ENCODE assay signal across 19 mouse cellular contexts in the genomic region with DNA sequence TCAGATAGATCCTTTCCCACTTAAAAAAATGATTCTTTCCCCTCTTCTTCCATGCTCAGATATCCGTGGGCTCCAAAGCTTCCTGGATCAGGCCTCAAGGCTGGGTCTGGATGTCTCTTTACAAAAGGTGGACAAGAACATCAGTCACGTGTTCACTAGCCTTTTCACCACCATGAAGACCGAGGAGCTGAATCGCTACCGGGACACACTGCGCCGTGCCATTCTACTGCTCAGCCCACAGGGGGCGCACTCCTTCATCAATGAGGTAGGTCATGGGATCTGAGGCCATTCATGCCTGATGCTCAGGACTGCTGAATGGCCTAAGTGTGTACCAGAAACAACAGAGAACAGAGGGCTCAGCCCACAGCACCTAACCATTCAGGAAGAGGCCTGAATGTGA.
DNase-seq lines count a peak whose midpoint lies in the region; ATAC-seq and TF ChIP-seq lines count a peak whose summit lies in the region.
"Had no signal": no experiment of that assay in that cellular context is flagged by ENCODE, and none has a peak within 500 bp of the region (broad histone marks: within the 10 kb centered on the region; RNA-seq: fewer than 3 reads in every experiment).

No protein-coding gene starts in this region.

- H3K9me3 ChIP-seq in hindbrain, postnatal 0 days (ENCODE audit: low read length): no peaks in the 10 kb centered on the region
- 0 out of 2 replicates have a peak, but pooled peaks cover 3% of the 10 kb centered on the region for H3K9me3 ChIP-seq in hindbrain, embryonic 14.5 days (ENCODE audit: control insufficient read depth, low read length)
- H3K9me3 ChIP-seq in liver, postnatal 0 days (ENCODE audit: low read length): no peaks in the 10 kb centered on the region
- no peaks in the 10 kb centered on the region for H3K9me3 ChIP-seq in liver, embryonic 12.5 days (replicated peaks)
- H3K9me3 ChIP-seq in ES-Bruce4 (replicated peaks; ENCODE audit: control insufficient read depth, insufficient read depth, low read length, poor library complexity, severe bottlenecking): no peaks in the 10 kb centered on the region
- H3K9me3 ChIP-seq in midbrain, embryonic 13.5 days: no peaks in the 10 kb centered on the region
- H3K9me3 ChIP-seq: forebrain, embryonic 13.5 days; hindbrain, embryonic 10.5 days; limb, embryonic 15.5 days; neural tube, embryonic 13.5 days had no signal

- peak; percentile 34; the same call in 1 of the 2 replicates for TF ChIP-seq CTCF in hindbrain, postnatal 0 days (IDR thresholded peaks at IDR 0.05; ENCODE audit: low read depth)
- peak; percentile 30; the same call in 1 of the 2 replicates for TF ChIP-seq CTCF in liver, postnatal 0 days (IDR thresholded peaks at IDR 0.05; ENCODE audit: low read depth)
- peak; percentile 51 for TF ChIP-seq CTCF in ES-Bruce4 (IDR thresholded peaks at IDR 0.05; ENCODE audit: low read depth, low read length)

- no peak overlapping the region for H3K4me3 ChIP-seq in hindbrain, postnatal 0 days (ENCODE audit: low read length)
- H3K4me3 ChIP-seq in hindbrain, embryonic 14.5 days (replicated peaks; ENCODE audit: low read length): no peak overlapping the region
- H3K4me3 ChIP-seq in liver, postnatal 0 days (ENCODE audit: low read depth, low read length): no peak overlapping the region
- no peak overlapping the region for H3K4me3 ChIP-seq in liver, embryonic 12.5 days
- H3K4me3 ChIP-seq in ES-Bruce4 (ENCODE audit: low read depth, low read length): no peak overlapping the region
- H3K4me3 ChIP-seq in midbrain, embryonic 13.5 days (replicated peaks): no peak overlapping the region
- H3K4me3 ChIP-seq: forebrain, embryonic 13.5 days; hindbrain, embryonic 10.5 days; limb, embryonic 15.5 days; neural tube, embryonic 13.5 days had no signal

- H3K4me1 ChIP-seq in hindbrain, postnatal 0 days (ENCODE audit: insufficient read depth, low read length): no peaks in the 10 kb centered on the region
- no peaks in the 10 kb centered on the region for H3K4me1 ChIP-seq in hindbrain, embryonic 14.5 days (replicated peaks; ENCODE audit: control insufficient read depth, insufficient read depth, low read length)
- H3K4me1 ChIP-seq in liver, postnatal 0 days (ENCODE audit: insufficient read depth): no peaks in the 10 kb centered on the region
- no peaks in the 10 kb centered on the region for H3K4me1 ChIP-seq in liver, embryonic 12.5 days
- no peaks in the 10 kb centered on the region for H3K4me1 ChIP-seq in ES-Bruce4 (ENCODE audit: control insufficient read depth, insufficient read depth, low read length)
- H3K4me1 ChIP-seq in midbrain, embryonic 13.5 days (replicated peaks): no peaks in the 10 kb centered on the region
- H3K4me1 ChIP-seq: hindbrain, embryonic 10.5 days; limb, embryonic 15.5 days had no signal

- H3K36me3 ChIP-seq in hindbrain, postnatal 0 days (ENCODE audit: insufficient read depth, low read length): no peaks in the 10 kb centered on the region
- no peaks in the 10 kb centered on the region for H3K36me3 ChIP-seq in hindbrain, embryonic 14.5 days (replicated peaks; ENCODE audit: control insufficient read depth, insufficient read depth)
- no peaks in the 10 kb centered on the region for H3K36me3 ChIP-seq in liver, postnatal 0 days (replicated peaks; ENCODE audit: insufficient read depth, low read length)
- H3K36me3 ChIP-seq in liver, embryonic 12.5 days: no peaks in the 10 kb centered on the region
- no peaks in the 10 kb centered on the region for H3K36me3 ChIP-seq in ES-Bruce4 (ENCODE audit: control insufficient read depth, insufficient read depth, low read length, poor library complexity, severe bottlenecking)
- H3K36me3 ChIP-seq in midbrain, embryonic 13.5 days: no peaks in the 10 kb centered on the region
- H3K36me3 ChIP-seq: hindbrain, embryonic 10.5 days; limb, embryonic 15.5 days; neural tube, embryonic 13.5 days had no signal

- H3K9ac ChIP-seq in hindbrain, postnatal 0 days (replicated peaks; ENCODE audit: low read length): no peak overlapping the region
- H3K9ac ChIP-seq in hindbrain, embryonic 14.5 days: no peak overlapping the region
- H3K9ac ChIP-seq in liver, postnatal 0 days (replicated peaks): no peak overlapping the region
- H3K9ac ChIP-seq in liver, embryonic 12.5 days: no peak overlapping the region
- H3K9ac ChIP-seq in ES-Bruce4 (ENCODE audit: low read depth, poor library complexity, severe bottlenecking): no peak overlapping the region
- no peak overlapping the region for H3K9ac ChIP-seq in midbrain, embryonic 13.5 days (replicated peaks)
- H3K9ac ChIP-seq: forebrain, embryonic 13.5 days; limb, embryonic 15.5 days; neural tube, embryonic 13.5 days had no signal

- TF ChIP-seq EP300 in liver, postnatal 0 days (IDR thresholded peaks at IDR 0.05; ENCODE audit: low read depth): no peak
- TF ChIP-seq EP300 in ES-Bruce4 (IDR thresholded peaks at IDR 0.05; ENCODE audit: insufficient read depth, low read depth, low read length): no peak

- no peak for TF ChIP-seq POLR2A in ES-Bruce4 (IDR thresholded peaks at IDR 0.05; ENCODE audit: insufficient read depth, low read length)

- H3K4me2 ChIP-seq in hindbrain, postnatal 0 days (ENCODE audit: low read depth, low read length): no peak overlapping the region
- H3K4me2 ChIP-seq in hindbrain, embryonic 14.5 days (replicated peaks): no peak overlapping the region
- H3K4me2 ChIP-seq in liver, postnatal 0 days (ENCODE audit: low read depth, low read length): no peak overlapping the region
- H3K4me2 ChIP-seq in liver, embryonic 12.5 days: no peak overlapping the region
- no peak overlapping the region for H3K4me2 ChIP-seq in midbrain, embryonic 13.5 days (replicated peaks)
- H3K4me2 ChIP-seq: forebrain, embryonic 13.5 days; limb, embryonic 15.5 days; neural tube, embryonic 13.5 days had no signal

- H3K27ac ChIP-seq in hindbrain, postnatal 0 days: no peak overlapping the region
- no peak overlapping the region for H3K27ac ChIP-seq in hindbrain, embryonic 14.5 days
- H3K27ac ChIP-seq in liver, postnatal 0 days (ENCODE audit: low read depth): no peak overlapping the region
- H3K27ac ChIP-seq in liver, embryonic 12.5 days: no peak overlapping the region
- no peak overlapping the region for H3K27ac ChIP-seq in ES-Bruce4 (ENCODE audit: insufficient read depth, low read length)
- H3K27ac ChIP-seq in midbrain, embryonic 13.5 days: no peak overlapping the region
- H3K27ac ChIP-seq: forebrain, embryonic 13.5 days; hindbrain, embryonic 10.5 days; limb, embryonic 15.5 days; neural tube, embryonic 13.5 days had no signal

- WGBS in hindbrain, postnatal 0 days: 92% methylated on average over 8 of the region's 8 CpGs
- WGBS in hindbrain, embryonic 14.5 days: 91% methylated on average over 8 of the region's 8 CpGs
- 78% methylated on average over 8 of the region's 8 CpGs for WGBS in liver, postnatal 0 days (ENCODE audit: insufficient replicate concordance)
- WGBS in liver, embryonic 12.5 days (ENCODE audit: insufficient replicate concordance): 74% methylated on average over 8 of the region's 8 CpGs
- 91% methylated on average over 8 of the region's 8 CpGs for WGBS in midbrain, embryonic 13.5 days

- no peak for DNase-seq in hindbrain, postnatal 0 days (ENCODE audit: low spot score)
- DNase-seq in hindbrain, embryonic 14.5 days (ENCODE audit: low spot score): no peak
- no peak for DNase-seq in liver, postnatal 0 days
- peak; percentile 68 for DNase-seq in ZHBTc4 (ENCODE audit: low read depth, low spot score)
- DNase-seq in kidney, postnatal 36 days: no peak
- DNase-seq: adrenal gland, postnatal 36 days; cerebellum, postnatal 10 days; kidney, postnatal 25 days; lung, postnatal 10 days; right cerebral cortex, postnatal 25 days; thymus, postnatal 4 days had no signal

- no peak for ATAC-seq in hindbrain, postnatal 0 days
- no peak for ATAC-seq in hindbrain, embryonic 14.5 days (ENCODE audit: low FRiP score)
- ATAC-seq in liver, postnatal 0 days: no peak
- ATAC-seq in liver, embryonic 12.5 days: no peak
- ATAC-seq in midbrain, embryonic 13.5 days: no peak
- ATAC-seq: inflammation-experienced regulatory T-cells, adult 6 months had no signal

- no peaks in the 10 kb centered on the region for H3K27me3 ChIP-seq in hindbrain, postnatal 0 days (ENCODE audit: insufficient read depth, low read length)
- no peaks in the 10 kb centered on the region for H3K27me3 ChIP-seq in hindbrain, embryonic 14.5 days (ENCODE audit: control insufficient read depth, insufficient read depth, low read length)
- no peaks in the 10 kb centered on the region for H3K27me3 ChIP-seq in liver, postnatal 0 days (ENCODE audit: insufficient read depth, low read length)
- H3K27me3 ChIP-seq in liver, embryonic 12.5 days (replicated peaks): no peaks in the 10 kb centered on the region
- no peaks in the 10 kb centered on the region for H3K27me3 ChIP-seq in ES-Bruce4 (ENCODE audit: control insufficient read depth, insufficient read depth, low read length, poor library complexity, severe bottlenecking)
- no peaks in the 10 kb centered on the region for H3K27me3 ChIP-seq in midbrain, embryonic 13.5 days
- H3K27me3 ChIP-seq: limb, embryonic 15.5 days; neural tube, embryonic 13.5 days had no signal
